ENCODE assay signal across 25 mouse cellular contexts in the genomic region with DNA sequence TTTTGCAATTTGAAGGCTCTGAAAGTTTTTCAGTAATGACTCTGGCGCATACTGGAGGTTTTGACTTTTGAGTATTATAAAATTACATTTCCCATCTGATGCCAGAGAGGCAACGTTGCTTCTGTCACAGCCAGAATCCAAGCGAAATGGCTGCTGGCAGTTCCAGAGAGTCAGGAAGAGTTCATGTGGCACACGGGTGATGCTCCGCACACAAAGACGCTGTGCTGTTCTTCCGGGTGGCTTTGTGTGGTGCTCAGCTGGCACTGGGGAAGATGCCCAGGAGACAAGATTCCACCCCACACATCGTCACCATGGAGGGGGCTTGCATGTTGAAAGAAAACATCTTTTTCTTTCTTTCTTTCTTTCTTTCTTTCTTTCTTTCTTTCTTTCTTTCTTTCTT.
DNase-seq lines count a peak whose midpoint lies in the region; ATAC-seq and TF ChIP-seq lines count a peak whose summit lies in the region.
"Had no signal": no experiment of that assay in that cellular context is flagged by ENCODE, and none has a peak within 500 bp of the region (broad histone marks: within the 10 kb centered on the region; RNA-seq: fewer than 3 reads in every experiment).

No protein-coding gene starts in this region.

- DNase-seq in forebrain, postnatal 0 days, result peak; percentile 50
- no peak for DNase-seq in forebrain, embryonic 11.5 days (ENCODE audit: low spot score)
- peak; percentile 34 for DNase-seq in hindbrain, postnatal 0 days (ENCODE audit: low spot score)
- peak; percentile 19 for DNase-seq in midbrain, postnatal 0 days (ENCODE audit: low spot score)
- no peak for DNase-seq in midbrain, embryonic 10.5 days (ENCODE audit: low spot score)
- no peak for DNase-seq in thymus, postnatal 4 days
- DNase-seq: adrenal gland, postnatal 10 days; cerebellum, adult 18-20 months; heart, adult 2 months; heart, postnatal 4 days; kidney, adult 18-20 months; kidney, postnatal 25 days; lung, embryonic 14.5 days; lung, postnatal 14 days; right cerebral cortex, adult 18-20 months; spleen, adult 18-20 months; thymus, postnatal 14 days had no signal

- ATAC-seq in forebrain, postnatal 0 days, result peak; percentile 84
- ATAC-seq in forebrain, embryonic 11.5 days (replicated peaks; ENCODE audit: low FRiP score), result no peak
- ATAC-seq in hindbrain, postnatal 0 days, result no peak
- no peak for ATAC-seq in hindbrain, embryonic 13.5 days (ENCODE audit: low FRiP score)
- ATAC-seq in midbrain, postnatal 0 days (ENCODE audit: low FRiP score), result no peak
- ATAC-seq: Patski had no signal

- no peaks in the 10 kb centered on the region for H3K9me3 ChIP-seq in forebrain, postnatal 0 days (ENCODE audit: low read length)
- H3K9me3 ChIP-seq in forebrain, embryonic 11.5 days (ENCODE audit: control insufficient read depth, low read length), result no peaks in the 10 kb centered on the region
- H3K9me3 ChIP-seq in hindbrain, postnatal 0 days (ENCODE audit: low read length), result no peaks in the 10 kb centered on the region
- H3K9me3 ChIP-seq in hindbrain, embryonic 13.5 days, result no peaks in the 10 kb centered on the region
- H3K9me3 ChIP-seq in midbrain, postnatal 0 days (ENCODE audit: low read length), result no peaks in the 10 kb centered on the region
- H3K9me3 ChIP-seq in midbrain, embryonic 10.5 days (replicated peaks), result no peaks in the 10 kb centered on the region
- H3K9me3 ChIP-seq: forebrain, embryonic 12.5 days; heart, embryonic 12.5 days; kidney, embryonic 15.5 days; limb, embryonic 12.5 days; liver, embryonic 15.5 days had no signal

- H3K9ac ChIP-seq in forebrain, postnatal 0 days, result no peak overlapping the region
- no peak overlapping the region for H3K9ac ChIP-seq in forebrain, embryonic 11.5 days (ENCODE audit: low read length)
- no peak overlapping the region for H3K9ac ChIP-seq in hindbrain, postnatal 0 days (replicated peaks; ENCODE audit: low read length)
- no peak overlapping the region for H3K9ac ChIP-seq in hindbrain, embryonic 13.5 days
- H3K9ac ChIP-seq in midbrain, postnatal 0 days (replicated peaks; ENCODE audit: low read length, poor library complexity, severe bottlenecking), result no peak overlapping the region
- H3K9ac ChIP-seq: forebrain, embryonic 12.5 days; heart, embryonic 12.5 days; kidney, embryonic 15.5 days; limb, embryonic 12.5 days; liver, embryonic 15.5 days; lung, embryonic 14.5 days had no signal

- no peak for TF ChIP-seq CTCF in forebrain, postnatal 0 days (IDR thresholded peaks at IDR 0.05; ENCODE audit: low read depth)
- no peak for TF ChIP-seq CTCF in hindbrain, postnatal 0 days (IDR thresholded peaks at IDR 0.05; ENCODE audit: low read depth)
- no peak for TF ChIP-seq CTCF in midbrain, postnatal 0 days (IDR thresholded peaks at IDR 0.05)

- H3K36me3 ChIP-seq in forebrain, postnatal 0 days (ENCODE audit: insufficient read depth), result no peaks in the 10 kb centered on the region
- no peaks in the 10 kb centered on the region for H3K36me3 ChIP-seq in forebrain, embryonic 11.5 days (ENCODE audit: control insufficient read depth, insufficient read depth, low read length)
- no peaks in the 10 kb centered on the region for H3K36me3 ChIP-seq in hindbrain, postnatal 0 days (ENCODE audit: insufficient read depth, low read length)
- no peaks in the 10 kb centered on the region for H3K36me3 ChIP-seq in hindbrain, embryonic 13.5 days
- no peaks in the 10 kb centered on the region for H3K36me3 ChIP-seq in midbrain, postnatal 0 days (ENCODE audit: insufficient read depth, low read length)
- no peaks in the 10 kb centered on the region for H3K36me3 ChIP-seq in midbrain, embryonic 10.5 days
- H3K36me3 ChIP-seq: forebrain, embryonic 12.5 days; heart, embryonic 12.5 days; kidney, embryonic 15.5 days; limb, embryonic 12.5 days; liver, embryonic 15.5 days had no signal

- no peaks in the 10 kb centered on the region for H3K27me3 ChIP-seq in forebrain, postnatal 0 days (ENCODE audit: insufficient read depth, low read length)
- H3K27me3 ChIP-seq in forebrain, embryonic 11.5 days (ENCODE audit: control insufficient read depth, insufficient read depth, low read length), result no peaks in the 10 kb centered on the region
- no peaks in the 10 kb centered on the region for H3K27me3 ChIP-seq in hindbrain, postnatal 0 days (ENCODE audit: insufficient read depth, low read length)
- no peaks in the 10 kb centered on the region for H3K27me3 ChIP-seq in hindbrain, embryonic 13.5 days
- no peaks in the 10 kb centered on the region for H3K27me3 ChIP-seq in midbrain, postnatal 0 days (ENCODE audit: insufficient read depth, low read length)
- no peaks in the 10 kb centered on the region for H3K27me3 ChIP-seq in midbrain, embryonic 10.5 days (ENCODE audit: low read depth, poor library complexity, severe bottlenecking)
- H3K27me3 ChIP-seq: forebrain, embryonic 12.5 days; heart, embryonic 12.5 days; kidney, embryonic 15.5 days; limb, embryonic 12.5 days; liver, embryonic 15.5 days had no signal

- no peak overlapping the region for H3K4me3 ChIP-seq in forebrain, postnatal 0 days (ENCODE audit: low read depth, low read length)
- H3K4me3 ChIP-seq in forebrain, embryonic 11.5 days (ENCODE audit: low read depth, low read length), result no peak overlapping the region
- H3K4me3 ChIP-seq in hindbrain, postnatal 0 days (ENCODE audit: low read length), result no peak overlapping the region
- no peak overlapping the region for H3K4me3 ChIP-seq in hindbrain, embryonic 13.5 days
- H3K4me3 ChIP-seq in midbrain, postnatal 0 days (ENCODE audit: low read depth, low read length), result no peak overlapping the region
- no peak overlapping the region for H3K4me3 ChIP-seq in midbrain, embryonic 10.5 days
- H3K4me3 ChIP-seq: erythroblast, embryonic 14.5 days; forebrain, embryonic 12.5 days; heart, adult 2 months; heart, embryonic 12.5 days; kidney, embryonic 15.5 days; limb, embryonic 12.5 days; liver, embryonic 15.5 days had no signal

- H3K4me1 ChIP-seq in forebrain, postnatal 0 days (ENCODE audit: insufficient read depth), result no peaks in the 10 kb centered on the region
- H3K4me1 ChIP-seq in forebrain, embryonic 11.5 days (replicated peaks; ENCODE audit: control insufficient read depth, insufficient read depth, low read length), result no peaks in the 10 kb centered on the region
- H3K4me1 ChIP-seq in hindbrain, postnatal 0 days (ENCODE audit: insufficient read depth, low read length), result no peaks in the 10 kb centered on the region
- peaks cover 13% of the 10 kb centered on the region; the same call in 1 of the 2 replicates for H3K4me1 ChIP-seq in hindbrain, embryonic 13.5 days (replicated peaks)
- H3K4me1 ChIP-seq in midbrain, postnatal 0 days (ENCODE audit: insufficient read depth, low read length), result no peaks in the 10 kb centered on the region
- H3K4me1 ChIP-seq in midbrain, embryonic 10.5 days, result no peaks in the 10 kb centered on the region
- H3K4me1 ChIP-seq: heart, embryonic 12.5 days; kidney, embryonic 15.5 days; limb, embryonic 12.5 days; liver, embryonic 15.5 days had no signal

- no peak overlapping the region for H3K4me2 ChIP-seq in forebrain, postnatal 0 days (ENCODE audit: low read depth)
- H3K4me2 ChIP-seq in forebrain, embryonic 11.5 days (ENCODE audit: low read depth, low read length, severe bottlenecking), result no peak overlapping the region
- H3K4me2 ChIP-seq in hindbrain, postnatal 0 days (ENCODE audit: low read depth, low read length), result 0 out of 2 replicates have a peak overlapping the region, but pooled peaks have one; percentile 30
- H3K4me2 ChIP-seq in hindbrain, embryonic 13.5 days, result no peak overlapping the region
- H3K4me2 ChIP-seq in midbrain, postnatal 0 days (ENCODE audit: low read depth, low read length, poor library complexity, severe bottlenecking), result no peak overlapping the region
- H3K4me2 ChIP-seq: forebrain, embryonic 12.5 days; heart, embryonic 12.5 days; kidney, embryonic 15.5 days; limb, embryonic 12.5 days; liver, embryonic 15.5 days; lung, embryonic 14.5 days had no signal

- WGBS in forebrain, postnatal 0 days, result 47% methylated on average over 8 of the region's 8 CpGs
- WGBS in forebrain, embryonic 11.5 days, result 83% methylated on average over 8 of the region's 8 CpGs
- WGBS in hindbrain, postnatal 0 days, result 38% methylated on average over 8 of the region's 8 CpGs
- WGBS in hindbrain, embryonic 13.5 days, result 67% methylated on average over 8 of the region's 8 CpGs
- WGBS in midbrain, postnatal 0 days, result 54% methylated on average over 8 of the region's 8 CpGs
- 93% methylated on average over 8 of the region's 8 CpGs for WGBS in midbrain, embryonic 10.5 days

- H3K27ac ChIP-seq in forebrain, postnatal 0 days (ENCODE audit: low read depth, low read length), result no peak overlapping the region
- H3K27ac ChIP-seq in forebrain, embryonic 11.5 days (ENCODE audit: low read depth, low read length), result no peak overlapping the region
- H3K27ac ChIP-seq in hindbrain, postnatal 0 days, result no peak overlapping the region
- H3K27ac ChIP-seq in hindbrain, embryonic 13.5 days, result no peak overlapping the region
- no peak overlapping the region for H3K27ac ChIP-seq in midbrain, postnatal 0 days (ENCODE audit: low read depth, low read length)
- H3K27ac ChIP-seq in midbrain, embryonic 10.5 days (replicated peaks), result no peak overlapping the region
- H3K27ac ChIP-seq: forebrain, embryonic 12.5 days; heart, adult 2 months; kidney, embryonic 15.5 days; limb, embryonic 12.5 days; liver, embryonic 15.5 days had no signal

Comparison
In these comparisons a context has a peak if more than half of its experiments do, and no peak if none do; other contexts are left out.
1. DNase-seq: peak in forebrain, postnatal 0 days (single experiment), hindbrain, postnatal 0 days (single experiment) and midbrain, postnatal 0 days (single experiment); none in forebrain, embryonic 11.5 days (single experiment), midbrain, embryonic 10.5 days (single experiment) and thymus, postnatal 4 days (single experiment).